Mouse (Mus musculus): ENCODE measurements at regions not wholly inside any gene's neighbourhood (a gene's known extent, or its start where the extent isn't known, plus 50 kb on each side); places are given as distances from the start of the nearest gene placed in this dataset.

DNA sequence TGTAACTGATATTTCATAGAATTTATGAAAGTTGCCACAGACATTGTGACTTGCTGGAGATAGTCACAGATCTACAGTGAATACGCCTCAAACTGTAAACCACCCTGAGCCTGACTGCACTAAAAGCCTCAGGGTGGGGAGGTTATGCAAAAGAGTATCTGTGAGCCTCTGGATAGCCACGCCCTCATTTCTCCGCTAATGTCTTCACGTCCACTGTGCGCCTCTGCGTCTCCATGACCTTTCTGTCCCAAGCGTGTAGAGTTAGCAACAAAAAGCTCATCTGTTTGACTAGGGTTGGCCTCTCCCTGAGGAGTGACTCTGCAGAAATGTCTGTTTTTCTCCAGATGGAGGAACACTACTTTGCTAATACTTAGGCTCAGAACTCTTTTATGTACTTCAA is 170.8 kb upstream of the Gm49356 start:
- ATAC-seq (ENCODE audit: low FRiP score, low read depth), result no peak
- Histone ChIP-seq H3K4me1 (replicated peaks) (no peaks in the 10 kb centered on the region), H3K4me3 (no peak overlapping the region), H3K9ac (no peak overlapping the region), H3K36me3 (no peaks in the 10 kb centered on the region), H3K27me3 (no peaks in the 10 kb centered on the region), H3K27ac (replicated peaks) (no peak overlapping the region), H3K4me2 (no peak overlapping the region), H3K9me3 (no peaks in the 10 kb centered on the region)
- 77% methylated on average over 7 of the region's 7 CpGs for WGBS

DNA sequence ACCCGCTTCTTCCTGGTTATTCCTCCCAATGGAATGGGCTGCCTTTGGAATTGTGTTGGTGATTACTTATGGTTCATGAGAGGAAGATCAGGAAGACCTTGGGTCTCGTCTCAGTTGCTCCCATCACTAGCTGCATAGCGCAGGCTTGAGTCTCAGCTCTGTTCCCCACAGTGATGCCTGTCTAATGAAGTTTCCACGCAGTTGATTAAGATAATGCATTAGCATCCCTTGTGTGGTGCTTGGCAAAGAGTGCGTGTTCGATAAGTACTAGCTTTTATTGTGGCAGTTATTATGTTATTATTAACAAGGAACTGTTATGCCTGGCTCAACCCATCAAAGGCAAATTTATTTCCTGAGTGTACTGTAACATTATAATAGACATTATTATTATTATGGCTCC is 169.7 kb upstream of the Gm49356 start:
- H3K9ac ChIP-seq, result no peak overlapping the region
- no peaks in the 10 kb centered on the region for H3K27me3 ChIP-seq
- H3K4me2 ChIP-seq, result no peak overlapping the region
- H3K4me1 ChIP-seq (replicated peaks), result no peaks in the 10 kb centered on the region
- H3K27ac ChIP-seq (replicated peaks), result no peak overlapping the region
- ATAC-seq (ENCODE audit: low FRiP score, low read depth), result no peak
- WGBS, result 71% methylated on average over 6 of the region's 6 CpGs
- no peaks in the 10 kb centered on the region for H3K36me3 ChIP-seq
- no peak overlapping the region for H3K4me3 ChIP-seq
- H3K9me3 ChIP-seq, result no peaks in the 10 kb centered on the region

DNA sequence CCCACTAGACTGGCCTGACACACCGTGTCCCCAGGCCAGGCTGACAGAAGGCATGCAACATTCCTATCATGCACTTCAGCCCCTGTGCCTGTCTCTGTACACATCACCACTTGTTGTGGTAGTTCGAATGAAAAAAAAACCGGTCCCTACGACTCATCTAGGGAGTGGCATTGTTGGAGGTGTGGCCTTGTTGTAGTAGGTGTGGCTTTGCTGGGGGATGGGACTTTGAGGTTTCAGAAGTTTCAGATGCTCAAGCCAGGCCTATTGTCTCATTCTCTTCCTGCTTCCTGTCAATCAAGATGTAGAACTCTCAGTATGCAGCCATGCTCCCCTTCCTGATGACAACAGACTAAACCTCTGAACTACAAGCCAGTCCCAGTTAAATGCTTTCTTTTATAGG is 162.1 kb upstream of the Gm49356 start:
- H3K9ac ChIP-seq, result no peak overlapping the region
- no peak overlapping the region for H3K27ac ChIP-seq (replicated peaks)
- WGBS, result 89% methylated on average over 4 of the region's 4 CpGs
- H3K36me3 ChIP-seq, result no peaks in the 10 kb centered on the region
- 0 out of 2 replicates have a peak, but pooled peaks cover 5% of the 10 kb centered on the region for H3K4me1 ChIP-seq (replicated peaks)
- H3K9me3 ChIP-seq, result no peaks in the 10 kb centered on the region
- H3K4me3 ChIP-seq, result no peak overlapping the region
- no peaks in the 10 kb centered on the region for H3K27me3 ChIP-seq
- H3K4me2 ChIP-seq, result no peak overlapping the region
- ATAC-seq (ENCODE audit: low FRiP score, low read depth), result no peak

DNA sequence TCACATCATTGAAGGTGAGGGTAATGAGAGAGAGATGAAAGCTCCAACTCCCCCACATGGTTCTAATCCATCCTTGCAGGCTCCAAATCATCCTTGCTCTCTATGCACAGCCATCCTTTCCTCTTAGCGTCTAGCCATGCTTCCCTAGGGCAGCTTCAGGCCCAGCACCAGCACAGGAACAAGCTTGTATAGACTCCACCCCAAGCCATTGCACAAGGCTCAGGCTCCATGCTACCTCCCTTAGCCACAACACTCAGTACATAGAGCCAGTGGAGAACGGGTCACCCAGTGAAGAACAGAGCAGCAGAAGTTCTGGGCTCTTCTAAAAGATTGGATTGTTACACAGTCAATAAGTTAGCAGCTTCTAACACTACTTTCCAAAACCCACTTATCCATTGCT is 160.8 kb upstream of the Gm49356 start:
- WGBS, result 90% methylated on average over 2 of the region's 2 CpGs
- no peak overlapping the region for H3K9ac ChIP-seq

DNA sequence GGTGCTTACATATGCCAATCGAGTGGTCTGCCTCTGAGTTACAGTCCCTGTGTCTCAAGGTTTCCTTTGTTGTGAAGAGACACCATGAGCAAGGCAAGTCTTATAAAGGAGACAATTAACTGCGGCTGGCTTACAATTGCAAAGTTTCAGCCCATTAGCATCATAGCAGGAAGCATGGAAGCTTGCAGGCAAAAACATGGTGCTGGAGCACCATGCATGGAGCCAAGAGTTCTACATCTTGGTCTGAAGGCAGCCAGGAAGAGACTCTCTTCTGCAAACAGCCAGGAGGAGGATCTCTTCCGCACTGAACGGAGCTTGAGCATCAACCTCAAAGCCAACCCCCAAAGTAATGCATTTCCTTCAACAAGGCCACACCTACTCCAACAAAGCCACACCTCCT is 158.2 kb upstream of the Gm49356 start:
- H3K4me2 ChIP-seq, result no peak overlapping the region
- H3K27ac ChIP-seq (replicated peaks), result no peak overlapping the region
- no peak overlapping the region for H3K4me3 ChIP-seq
- no peaks in the 10 kb centered on the region for H3K9me3 ChIP-seq
- no peaks in the 10 kb centered on the region for H3K36me3 ChIP-seq
- no peaks in the 10 kb centered on the region for H3K27me3 ChIP-seq
- H3K9ac ChIP-seq, result no peak overlapping the region
- ATAC-seq (ENCODE audit: low FRiP score, low read depth), result no peak
- 0 out of 2 replicates have a peak, but pooled peaks cover 5% of the 10 kb centered on the region for H3K4me1 ChIP-seq (replicated peaks)
- 78% methylated on average over 4 of the region's 4 CpGs for WGBS

More for the DNA sequence above, 160.8 kb upstream of the Gm49356 start:
- Histone ChIP-seq H3K27ac (replicated peaks) (no peak overlapping the region), H3K4me2 (no peak overlapping the region), H3K9me3 (no peaks in the 10 kb centered on the region), H3K27me3 (no peaks in the 10 kb centered on the region), H3K4me3 (no peak overlapping the region), H3K4me1 (replicated peaks) (0 out of 2 replicates have a peak, but pooled peaks cover 5% of the 10 kb centered on the region), H3K36me3 (no peaks in the 10 kb centered on the region)
- ATAC-seq (ENCODE audit: low FRiP score, low read depth), result no peak

DNA sequence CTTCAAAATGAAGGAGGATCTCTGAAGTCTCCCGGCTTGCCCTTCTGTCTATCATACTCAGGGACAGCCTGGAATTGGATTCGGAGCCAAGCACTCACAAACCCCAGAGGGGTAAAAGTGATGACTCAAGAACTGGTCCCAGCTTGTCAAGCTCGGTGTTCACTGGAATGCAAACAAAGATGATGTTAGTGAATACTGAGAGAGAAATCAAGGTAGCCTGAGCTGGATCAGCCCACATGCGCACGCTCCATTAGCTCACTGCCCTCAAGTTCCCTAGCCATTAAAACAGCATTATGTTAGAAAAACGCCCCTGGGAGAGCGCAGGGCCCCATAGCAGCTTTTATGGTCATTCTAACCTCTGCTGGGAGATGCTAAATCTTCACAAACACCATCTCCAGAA is 157.8 kb upstream of the Gm49356 start:
- H3K4me2 ChIP-seq, result no peak overlapping the region
- H3K27me3 ChIP-seq, result no peaks in the 10 kb centered on the region
- H3K27ac ChIP-seq (replicated peaks), result no peak overlapping the region; the same call in 1 of the 2 replicates
- H3K36me3 ChIP-seq, result no peaks in the 10 kb centered on the region
- WGBS, result 64% methylated on average over 7 of the region's 7 CpGs
- no peaks in the 10 kb centered on the region for H3K9me3 ChIP-seq
- H3K4me1 ChIP-seq (replicated peaks), result 0 out of 2 replicates have a peak, but pooled peaks cover 5% of the 10 kb centered on the region
- no peak overlapping the region for H3K4me3 ChIP-seq
- ATAC-seq (ENCODE audit: low FRiP score, low read depth), result no peak
- H3K9ac ChIP-seq, result no peak overlapping the region

DNA sequence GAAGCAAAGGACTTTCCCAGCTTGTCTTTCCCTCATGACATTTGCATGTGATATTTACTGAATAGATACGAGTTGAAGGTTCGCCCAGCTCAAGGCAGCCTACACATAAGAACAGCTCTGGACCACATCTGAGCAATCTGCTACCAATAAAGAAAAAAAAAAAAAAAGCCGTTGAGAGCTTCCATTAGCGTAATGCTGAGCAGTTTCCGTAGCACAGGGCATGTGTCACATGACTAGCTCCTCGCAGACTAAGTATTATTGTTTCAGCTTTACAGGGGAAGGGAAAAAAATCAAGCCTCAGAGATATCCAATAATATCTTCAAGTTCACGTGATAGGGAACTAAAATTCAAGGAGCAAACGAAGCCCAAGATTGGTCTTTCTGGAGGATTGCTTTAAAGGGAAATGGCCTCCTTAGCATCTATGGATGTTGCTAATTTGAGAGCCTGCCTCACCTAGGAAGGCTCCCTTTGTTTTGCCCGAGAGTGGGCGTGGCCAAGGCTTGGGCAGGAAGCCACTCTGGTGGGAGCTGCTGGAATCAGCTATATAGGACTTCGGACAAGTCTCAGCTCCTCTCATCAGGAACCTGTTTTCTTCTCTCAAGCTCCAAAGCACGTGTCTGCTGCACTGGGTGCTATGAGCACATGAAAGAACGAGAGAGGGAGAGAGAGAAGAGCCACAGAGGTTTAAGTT is 157.0 kb upstream of the Gm49356 start:
- H3K27ac ChIP-seq (replicated peaks), result no peak overlapping the region; the same call in 1 of the 2 replicates
- H3K27me3 ChIP-seq, result no peaks in the 10 kb centered on the region
- H3K9ac ChIP-seq, result no peak overlapping the region
- WGBS, result 47% methylated on average over 13 of the region's 13 CpGs
- H3K4me3 ChIP-seq, result no peak overlapping the region
- ATAC-seq (ENCODE audit: low FRiP score, low read depth), result peak; percentile 71
- H3K36me3 ChIP-seq, result no peaks in the 10 kb centered on the region
- H3K4me1 ChIP-seq (replicated peaks), result 0 out of 2 replicates have a peak, but pooled peaks cover 5% of the 10 kb centered on the region
- 0 out of 2 replicates have a peak overlapping the region, but pooled peaks have one; percentile 2 for H3K4me2 ChIP-seq
- H3K9me3 ChIP-seq, result no peaks in the 10 kb centered on the region

Data from hindbrain, embryonic 15.5 days (tissue).